ENCODE assay signal across 7 mouse cellular contexts in genomic region chr19:46502069-46502455, GRCm38 (mm10). TPM values are rescaled to one million over a fixed set of nuclear protein-coding genes. Genes with fewer than 3 reads are reported as not detected.
DNase-seq lines count a peak whose midpoint lies in the region; ATAC-seq lines count a peak whose summit lies in the region.

No protein-coding gene starts in this region.

- intact Hi-C loops in left cerebral cortex, postnatal 25 days (cut with DNase I), result loop anchor here (1.0 to 5.0 kb wide), 4 partner anchors 21 to 175 kb away; partner anchors contain the start of genes Fbxl15, Psd and Sufu

- ATAC-seq in forebrain, embryonic 14.5 days, result no peak
- no peak for ATAC-seq in hindbrain, embryonic 13.5 days (ENCODE audit: low FRiP score)
- peak; percentile 0; the same call in 1 of the 2 replicates for ATAC-seq in midbrain, embryonic 13.5 days

- DNase-seq in MN1 (ENCODE audit: low spot score), result peak; percentile 60
- peak; percentile 32 for DNase-seq in c-Kit-negative CD71-positive TER-119-positive erythroid progenitor cells, embryonic 14.5 days (ENCODE audit: low read depth, low spot score)
- DNase-seq in forebrain, embryonic 14.5 days (ENCODE audit: low spot score), result peak; percentile 71
- peak; percentile 79 to 83 for DNase-seq in left cerebral cortex, postnatal 25 days (ENCODE audit: low spot score in 2 of 2)
- DNase-seq in spleen, postnatal 36 days (ENCODE audit: low spot score in 2 of 2), result peak; percentile 84 to 86

- H3K4me1 ChIP-seq in forebrain, embryonic 14.5 days (ENCODE audit: control insufficient read depth, insufficient read depth, low read length), result peaks cover 30% of the 10 kb centered on the region
- peaks cover 33% of the 10 kb centered on the region for H3K4me1 ChIP-seq in hindbrain, embryonic 13.5 days (replicated peaks)
- peaks cover 35% of the 10 kb centered on the region for H3K4me1 ChIP-seq in midbrain, embryonic 13.5 days (replicated peaks)

- peaks cover 22% of the 10 kb centered on the region for H3K36me3 ChIP-seq in forebrain, embryonic 14.5 days (ENCODE audit: control insufficient read depth, insufficient read depth, low read length)
- H3K36me3 ChIP-seq in hindbrain, embryonic 13.5 days, result peaks cover 12% of the 10 kb centered on the region
- peaks cover 21% of the 10 kb centered on the region; the same call in 1 of the 2 replicates for H3K36me3 ChIP-seq in midbrain, embryonic 13.5 days

- WGBS in forebrain, embryonic 14.5 days, result under 1% methylated on average over 36 of the region's 46 CpGs
- under 1% methylated on average over 43 of the region's 46 CpGs for WGBS in hindbrain, embryonic 13.5 days
- under 1% methylated on average over 46 of the region's 46 CpGs for WGBS in midbrain, embryonic 13.5 days

- no peaks in the 10 kb centered on the region for H3K27me3 ChIP-seq in forebrain, embryonic 14.5 days (replicated peaks; ENCODE audit: control insufficient read depth, insufficient read depth, low read length)
- H3K27me3 ChIP-seq in hindbrain, embryonic 13.5 days, result no peaks in the 10 kb centered on the region
- no peaks in the 10 kb centered on the region for H3K27me3 ChIP-seq in midbrain, embryonic 13.5 days

- H3K4me2 ChIP-seq in forebrain, embryonic 14.5 days (ENCODE audit: low read length), result peak overlapping the region; percentile 96
- peak overlapping the region; percentile 93 for H3K4me2 ChIP-seq in hindbrain, embryonic 13.5 days
- H3K4me2 ChIP-seq in midbrain, embryonic 13.5 days (replicated peaks), result peak overlapping the region; percentile 91

- H3K4me3 ChIP-seq in forebrain, embryonic 14.5 days (ENCODE audit: low read depth, low read length), result peak overlapping the region; percentile 96
- H3K4me3 ChIP-seq in hindbrain, embryonic 13.5 days, result peak overlapping the region; percentile 99
- H3K4me3 ChIP-seq in midbrain, embryonic 13.5 days (replicated peaks), result peak overlapping the region; percentile 98

- H3K9ac ChIP-seq in forebrain, embryonic 14.5 days (ENCODE audit: low read length), result peak overlapping the region; percentile 98
- peak overlapping the region; percentile 99 for H3K9ac ChIP-seq in hindbrain, embryonic 13.5 days
- peak overlapping the region; percentile 100 for H3K9ac ChIP-seq in midbrain, embryonic 13.5 days (replicated peaks)

- H3K27ac ChIP-seq in forebrain, embryonic 14.5 days (ENCODE audit: low read depth, low read length), result peak overlapping the region; percentile 100
- H3K27ac ChIP-seq in hindbrain, embryonic 13.5 days, result peak overlapping the region; percentile 100
- peak overlapping the region; percentile 100 for H3K27ac ChIP-seq in midbrain, embryonic 13.5 days

- H3K9me3 ChIP-seq in forebrain, embryonic 14.5 days (replicated peaks; ENCODE audit: control insufficient read depth, low read length), result no peaks in the 10 kb centered on the region
- no peaks in the 10 kb centered on the region for H3K9me3 ChIP-seq in hindbrain, embryonic 13.5 days
- no peaks in the 10 kb centered on the region for H3K9me3 ChIP-seq in midbrain, embryonic 13.5 days

RNA-seq across cellular contexts. Expression of gene Trim8, which starts 0.6 kb away (rescaled TPM):
- 23.0 and 24.8 TPM in 2 replicates for polyA plus RNA-seq in forebrain, embryonic 14.5 days (2014; fragmentation: Nextera tagmentation; extraction: Ambion mirVana)
- polyA plus RNA-seq in hindbrain, embryonic 13.5 days (2015; fragmentation: Nextera tagmentation; extraction: Ambion mirVana), result 29.7 and 31.6 TPM in 2 replicates
- 100 to 1,000 TPM; 114 to 116 TPM for total RNA-seq in left cerebral cortex, postnatal 25 days (2021)
- 27.7 and 33.0 TPM in 2 replicates for polyA plus RNA-seq in midbrain, embryonic 13.5 days (2015; fragmentation: Nextera tagmentation; extraction: Ambion mirVana)

Comparison
In these comparisons a context has a peak if more than half of its experiments do, and no peak if none do; other contexts are left out.
1. DNase-seq: peak in every context shown above with its lines; median percentile 85 in spleen, postnatal 36 days; 81 in left cerebral cortex, postnatal 25 days; 71 in forebrain, embryonic 14.5 days; 60 in MN1; 32 in c-Kit-negative CD71-positive TER-119-positive erythroid progenitor cells, embryonic 14.5 days.